Mouse (Mus musculus) thymus, adult 2 months (tissue): Measurements from ENCODE around the gene Mindy4.

Experiments used
- CTCF ChIP-seq: fragments of 200-500 bp; IDR thresholded peaks from 2 replicates; pipeline ENCODE4 v1.5.1; 2012; ENCODE audit warnings: mild to moderate bottlenecking, control low read depth, low read length, moderate library complexity, borderline replicate concordance; ENCODE audit not compliant: control insufficient read depth, poor library complexity, insufficient read depth; ENCODE audit errors: extremely low read depth
- POLR2A ChIP-seq: fragments of 200-500 bp; IDR thresholded peaks from 2 replicates; pipeline ENCODE4 v1.6.1; 2012; ENCODE audit warnings: mild to moderate bottlenecking, low read length, control low read depth, moderate library complexity; ENCODE audit not compliant: control insufficient read depth, poor library complexity, insufficient read depth; ENCODE audit errors: extremely low read depth

- TF ChIP-seq CTCF (no peak), POLR2A (no peak)
Observed at GRCm38 (mm10) chr6:55300704-55301103, 97.5 kb downstream of the Mindy4 start.
